Mouse (Mus musculus) bone marrow, adult 2 months (tissue): ENCODE results near the gene Eif2d.

Experiments
- CTCF ChIP-seq: fragments of 200-500 bp; IDR thresholded peaks from 2 replicates; pipeline ENCODE4 v1.5.1; 2011; ENCODE audit warnings: low read length, control low read depth; ENCODE audit not compliant: control insufficient read depth, insufficient read depth
- POLR2A ChIP-seq: fragments of 200-500 bp; IDR thresholded peaks from 2 replicates; pipeline ENCODE4 v1.6.1; 2011; ENCODE audit warnings: low read depth, mild to moderate bottlenecking, control low read depth, low read length, borderline replicate concordance; ENCODE audit not compliant: control insufficient read depth

GRCm38 (mm10) chr1:131193746-131194145 lies 40.8 kb downstream of the Eif2d start:
- TF ChIP-seq POLR2A = no peak
- TF ChIP-seq CTCF = no peak
